Mouse (Mus musculus): ENCODE measurements at regions not wholly inside any gene's neighbourhood (a gene's known extent, or its start where the extent isn't known, plus 50 kb on each side); places are given as distances from the start of the nearest gene placed in this dataset.
A peak's percentile ranks its signal among the peaks of the same experiment; 100 is the strongest.

DNA sequence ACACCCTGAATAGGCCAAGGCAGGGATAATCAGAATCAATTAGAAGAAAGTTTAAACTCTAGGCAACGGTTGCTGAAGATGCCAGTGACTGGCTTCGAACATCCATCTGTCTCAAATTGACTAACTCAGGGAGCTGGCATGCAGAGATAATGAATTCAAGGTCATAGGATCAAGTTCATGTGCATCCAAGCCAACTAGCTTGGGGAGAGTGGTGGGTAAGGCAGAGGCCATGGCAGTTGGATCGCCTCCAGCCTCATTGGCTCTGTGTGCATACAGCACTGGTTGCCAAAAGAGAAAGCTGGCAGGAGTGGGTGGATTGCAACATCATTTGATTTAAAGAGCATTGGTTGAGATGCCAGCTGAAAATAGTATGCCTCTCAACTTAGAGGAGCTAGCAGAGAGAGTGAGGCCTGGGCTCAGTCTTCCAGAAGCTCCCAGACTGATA, 1398.3 kb upstream of the Lrrc6 start:
- DNase-seq (ENCODE audit: low spot score), result peak; percentile 92
- H3K27me3 ChIP-seq (ENCODE audit: insufficient read depth, low read length), result no peaks in the 10 kb centered on the region
- H3K9me3 ChIP-seq (ENCODE audit: low read length), result no peaks in the 10 kb centered on the region
- no peaks in the 10 kb centered on the region for H3K36me3 ChIP-seq (ENCODE audit: insufficient read depth, low read length)
- H3K4me1 ChIP-seq (ENCODE audit: insufficient read depth, low read length), result no peaks in the 10 kb centered on the region
- TF ChIP-seq CTCF (IDR thresholded peaks at IDR 0.05), result no peak
- H3K27ac ChIP-seq (ENCODE audit: low read depth, low read length), result no peak overlapping the region
- H3K4me3 ChIP-seq (ENCODE audit: low read depth, low read length), result no peak overlapping the region
- no peak overlapping the region for H3K4me2 ChIP-seq (ENCODE audit: low read depth, low read length, poor library complexity, severe bottlenecking)
- 64% methylated on average over 3 of the region's 3 CpGs for WGBS
- no peak for ATAC-seq (ENCODE audit: low FRiP score)
- no peak overlapping the region for H3K9ac ChIP-seq (replicated peaks; ENCODE audit: low read length, poor library complexity, severe bottlenecking)

DNA sequence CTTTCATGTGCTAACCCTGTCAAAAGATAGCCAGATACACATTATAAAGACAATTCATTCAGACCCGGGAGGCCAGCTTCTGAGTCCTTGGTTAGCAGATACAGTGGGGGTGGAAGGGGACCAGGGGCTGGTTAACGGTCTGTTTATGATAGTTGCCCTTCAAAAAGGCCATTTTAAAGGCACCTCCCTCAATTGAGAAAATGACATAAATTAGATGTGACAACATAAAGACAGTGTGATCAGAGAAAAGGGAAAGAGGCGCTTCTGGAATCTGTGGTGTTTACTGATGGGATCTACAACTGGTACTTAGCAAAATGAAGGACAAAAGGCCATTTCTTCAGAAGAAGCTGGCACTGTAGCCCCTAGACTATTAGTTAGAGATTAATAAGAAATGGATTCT, 1391.4 kb upstream of the Lrrc6 start:
- H3K9ac ChIP-seq (replicated peaks; ENCODE audit: low read length, poor library complexity, severe bottlenecking), result no peak overlapping the region
- no peak overlapping the region for H3K27ac ChIP-seq (ENCODE audit: low read depth, low read length)
- no peak overlapping the region for H3K4me2 ChIP-seq (ENCODE audit: low read depth, low read length, poor library complexity, severe bottlenecking)
- TF ChIP-seq CTCF (IDR thresholded peaks at IDR 0.05), result no peak
- H3K9me3 ChIP-seq (ENCODE audit: low read length), result no peaks in the 10 kb centered on the region
- DNase-seq (ENCODE audit: low spot score) (no peak), ATAC-seq (ENCODE audit: low FRiP score) (no peak)
- no peaks in the 10 kb centered on the region for H3K4me1 ChIP-seq (ENCODE audit: insufficient read depth, low read length)
- no peak overlapping the region for H3K4me3 ChIP-seq (ENCODE audit: low read depth, low read length)
- no peaks in the 10 kb centered on the region for H3K36me3 ChIP-seq (ENCODE audit: insufficient read depth, low read length)
- 47% methylated on average over 3 of the region's 3 CpGs for WGBS
- peaks cover 4% of the 10 kb centered on the region; the same call in 1 of the 2 replicates for H3K27me3 ChIP-seq (ENCODE audit: insufficient read depth, low read length)

DNA sequence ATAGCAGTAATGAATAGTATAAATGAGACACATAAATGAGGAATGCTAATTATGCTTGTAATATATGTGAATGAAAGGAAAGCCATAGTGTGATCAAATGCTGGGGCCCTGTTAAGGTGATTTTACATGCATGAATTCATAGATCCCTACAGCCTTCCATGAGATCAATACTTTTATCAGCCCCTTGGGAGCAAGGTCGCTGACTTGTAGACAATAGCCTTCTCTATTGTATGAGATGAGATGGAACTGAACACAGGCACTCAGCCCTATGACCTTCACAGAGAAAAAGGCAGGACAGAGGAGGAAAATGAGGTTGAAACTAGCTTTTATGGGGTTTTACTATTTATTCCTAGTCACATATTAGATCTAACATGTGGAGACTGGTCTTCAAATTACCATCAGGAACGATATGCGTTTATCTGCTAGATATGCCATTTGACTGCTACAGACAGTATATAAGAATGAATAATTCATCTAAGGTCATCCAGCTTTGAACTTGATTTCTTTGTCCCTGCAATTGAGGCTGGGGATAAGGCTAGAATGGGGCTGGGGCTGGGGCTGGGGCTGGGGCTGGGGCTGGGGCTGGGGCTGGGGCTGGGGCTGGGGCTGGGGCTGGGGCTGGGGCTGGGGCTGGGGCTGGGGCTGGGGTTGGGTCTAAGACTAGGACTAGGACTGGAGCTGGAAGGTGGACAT, 1390.0 kb upstream of the Lrrc6 start:
- Histone ChIP-seq H3K36me3 (ENCODE audit: insufficient read depth, low read length) (no peaks in the 10 kb centered on the region), H3K4me3 (ENCODE audit: low read depth, low read length) (no peak overlapping the region), H3K9ac (replicated peaks; ENCODE audit: low read length, poor library complexity, severe bottlenecking) (no peak overlapping the region), H3K4me2 (ENCODE audit: low read depth, low read length, poor library complexity, severe bottlenecking) (no peak overlapping the region), H3K27me3 (ENCODE audit: insufficient read depth, low read length) (peaks cover 4% of the 10 kb centered on the region; the same call in 1 of the 2 replicates), H3K9me3 (ENCODE audit: low read length) (no peaks in the 10 kb centered on the region), H3K4me1 (ENCODE audit: insufficient read depth, low read length) (no peaks in the 10 kb centered on the region), H3K27ac (ENCODE audit: low read depth, low read length) (no peak overlapping the region)
- WGBS, result 62% methylated on average over 3 of the region's 3 CpGs
- DNase-seq (ENCODE audit: low spot score) (no peak), ATAC-seq (ENCODE audit: low FRiP score) (no peak)
- no peak for TF ChIP-seq CTCF (IDR thresholded peaks at IDR 0.05)

DNA sequence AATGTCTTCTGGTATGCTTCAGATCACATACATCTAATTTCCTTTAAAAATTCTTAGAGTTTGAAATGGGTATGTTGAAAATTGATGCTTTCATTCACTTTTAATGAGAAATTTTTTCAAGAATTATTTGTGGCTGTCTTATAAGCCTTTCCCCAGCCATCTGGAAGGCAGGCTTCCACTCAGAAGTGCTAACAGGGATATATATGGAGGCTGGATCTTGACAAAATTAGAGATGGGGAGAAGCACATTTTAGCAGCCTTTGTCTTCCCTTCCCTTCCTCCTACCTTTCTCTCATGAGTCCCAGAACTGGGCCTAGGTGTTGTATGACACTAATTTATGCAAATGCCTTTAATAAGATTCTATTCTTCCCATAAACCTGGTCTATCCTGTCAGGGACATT, 1387.8 kb upstream of the Lrrc6 start:
- DNase-seq (ENCODE audit: low spot score) (no peak), ATAC-seq (ENCODE audit: low FRiP score) (no peak)
- Histone ChIP-seq H3K27me3 (ENCODE audit: insufficient read depth, low read length) (peaks cover 4% of the 10 kb centered on the region; the same call in 1 of the 2 replicates), H3K4me2 (ENCODE audit: low read depth, low read length, poor library complexity, severe bottlenecking) (no peak overlapping the region), H3K9me3 (ENCODE audit: low read length) (no peaks in the 10 kb centered on the region), H3K27ac (ENCODE audit: low read depth, low read length) (no peak overlapping the region), H3K9ac (replicated peaks; ENCODE audit: low read length, poor library complexity, severe bottlenecking) (no peak overlapping the region), H3K4me1 (ENCODE audit: insufficient read depth, low read length) (no peaks in the 10 kb centered on the region), H3K36me3 (ENCODE audit: insufficient read depth, low read length) (no peaks in the 10 kb centered on the region), H3K4me3 (ENCODE audit: low read depth, low read length) (no peak overlapping the region)
- TF ChIP-seq CTCF (IDR thresholded peaks at IDR 0.05), result no peak

DNA sequence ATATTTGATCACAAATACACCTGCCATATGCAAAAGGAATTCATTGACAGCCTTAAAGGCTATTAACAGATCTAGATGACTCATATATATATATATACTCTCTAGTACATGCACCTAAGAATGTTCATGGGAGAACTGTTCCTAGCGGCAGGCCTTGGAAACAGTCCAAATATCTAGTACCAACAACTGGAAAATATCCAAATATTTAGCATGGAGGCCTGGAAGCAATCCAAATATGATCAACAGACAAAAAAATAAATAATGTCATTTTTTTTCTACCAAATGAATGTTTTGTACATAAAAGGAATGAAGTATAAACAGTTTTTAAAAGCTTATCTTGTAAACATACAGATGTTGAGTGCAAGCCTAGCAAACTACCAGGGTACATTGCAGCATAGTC, 1354.6 kb upstream of the Lrrc6 start:
- Histone ChIP-seq H3K27ac (ENCODE audit: low read depth, low read length) (no peak overlapping the region), H3K36me3 (ENCODE audit: insufficient read depth, low read length) (no peaks in the 10 kb centered on the region), H3K27me3 (ENCODE audit: insufficient read depth, low read length) (no peaks in the 10 kb centered on the region), H3K4me1 (ENCODE audit: insufficient read depth, low read length) (no peaks in the 10 kb centered on the region), H3K4me2 (ENCODE audit: low read depth, low read length, poor library complexity, severe bottlenecking) (no peak overlapping the region), H3K9ac (replicated peaks; ENCODE audit: low read length, poor library complexity, severe bottlenecking) (no peak overlapping the region), H3K4me3 (ENCODE audit: low read depth, low read length) (no peak overlapping the region), H3K9me3 (ENCODE audit: low read length) (no peaks in the 10 kb centered on the region)
- ATAC-seq (ENCODE audit: low FRiP score), result no peak
- WGBS, result 71% methylated on average over 1 of the region's 1 CpGs
- peak; percentile 15 for DNase-seq (ENCODE audit: low spot score)
- TF ChIP-seq CTCF (IDR thresholded peaks at IDR 0.05), result no peak

DNA sequence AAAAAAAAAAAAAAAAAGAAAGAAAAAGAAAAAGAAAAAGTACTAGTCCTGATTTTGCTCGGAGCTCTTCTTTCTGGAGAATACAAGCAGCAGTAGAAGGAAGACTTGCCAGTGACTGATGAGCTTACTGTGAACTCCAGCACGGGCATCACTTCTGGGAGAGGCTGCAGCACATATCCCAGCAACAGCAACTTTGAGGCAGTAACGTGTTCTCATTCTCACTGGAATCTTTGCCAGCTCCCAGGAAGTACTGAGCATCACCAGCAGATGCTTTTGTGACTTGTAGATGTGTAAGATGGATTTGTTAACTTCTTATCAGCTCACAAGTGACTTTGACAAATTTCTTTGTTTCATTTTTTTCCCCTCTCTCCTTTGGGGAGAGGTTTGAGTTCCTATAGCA, 1349.4 kb upstream of the Lrrc6 start:
- Histone ChIP-seq H3K9me3 (ENCODE audit: low read length) (no peaks in the 10 kb centered on the region), H3K4me2 (ENCODE audit: low read depth, low read length, poor library complexity, severe bottlenecking) (no peak overlapping the region), H3K4me3 (ENCODE audit: low read depth, low read length) (no peak overlapping the region), H3K4me1 (ENCODE audit: insufficient read depth, low read length) (no peaks in the 10 kb centered on the region), H3K27me3 (ENCODE audit: insufficient read depth, low read length) (no peaks in the 10 kb centered on the region), H3K9ac (replicated peaks; ENCODE audit: low read length, poor library complexity, severe bottlenecking) (no peak overlapping the region), H3K27ac (ENCODE audit: low read depth, low read length) (no peak overlapping the region), H3K36me3 (ENCODE audit: insufficient read depth, low read length) (no peaks in the 10 kb centered on the region)
- DNase-seq (ENCODE audit: low spot score), result no peak
- ATAC-seq (ENCODE audit: low FRiP score), result no peak
- 76% methylated on average over 3 of the region's 3 CpGs for WGBS
- no peak for TF ChIP-seq CTCF (IDR thresholded peaks at IDR 0.05)

Measured in midbrain, postnatal 0 days (tissue).